Mouse (Mus musculus): ENCODE measurements around the gene St8sia1. TPM values are rescaled to one million over a fixed set of nuclear protein-coding genes. Genes with fewer than 3 reads are reported as not detected.
"Not testable (repeated sequence)": the region's sequence is repeated elsewhere in the genome, so short reads cannot be mapped to it uniquely, and the experiment has no call there.

St8sia1 gene
- 0.07 TPM in 1 of 2 replicates, not detected in the other for total RNA-seq (2015)
- 0.14 TPM in 1 of 2 replicates, not detected in the other for total RNA-seq (2017)

GRCm38 (mm10) chr6:142964076-142964530, at the start of gene St8sia1:
TSS of gene St8sia1 (minus strand) at chr6:142964452.
- no peak for ATAC-seq (replicated peaks; ENCODE audit: poor library complexity)

GRCm38 (mm10) chr6:143012513-143013215, 48.4 kb upstream of the St8sia1 start:
- ATAC-seq (replicated peaks; ENCODE audit: poor library complexity), result no peak

GRCm38 (mm10) chr6:143008865-143009264, 44.6 kb upstream of the St8sia1 start:
- no peak for ATAC-seq (replicated peaks; ENCODE audit: poor library complexity)

GRCm38 (mm10) chr6:143005209-143005608, 41.0 kb upstream of the St8sia1 start:
- not testable (repeated sequence) for ATAC-seq (replicated peaks; ENCODE audit: poor library complexity)

GRCm38 (mm10) chr6:143004801-143005200, 40.5 kb upstream of the St8sia1 start:
- ATAC-seq (replicated peaks; ENCODE audit: poor library complexity), result 0 out of 2 replicates have a peak, but pooled peaks have one; percentile 23

- no peak for ATAC-seq (replicated peaks; ENCODE audit: poor library complexity)
Measured at GRCm38 (mm10) chr6:142998221-142998999, 34.2 kb upstream of the St8sia1 start.

GRCm38 (mm10) chr6:142996887-142997286, 32.6 kb upstream of the St8sia1 start:
- ATAC-seq (replicated peaks; ENCODE audit: poor library complexity), result no peak

- ATAC-seq (replicated peaks; ENCODE audit: poor library complexity), result peak; percentile 74
Measured at GRCm38 (mm10) chr6:142995567-142995966, 31.3 kb upstream of the St8sia1 start.

- no peak for ATAC-seq (replicated peaks; ENCODE audit: poor library complexity)
Measured at GRCm38 (mm10) chr6:142994821-142995220, 30.6 kb upstream of the St8sia1 start.

GRCm38 (mm10) chr6:142993705-142994698, 29.8 kb upstream of the St8sia1 start:
- ATAC-seq (replicated peaks; ENCODE audit: poor library complexity), result peak; percentile 20; the same call in 1 of the 2 replicates

- no peak for ATAC-seq (replicated peaks; ENCODE audit: poor library complexity)
Measured at GRCm38 (mm10) chr6:142992971-142993370, 28.7 kb upstream of the St8sia1 start.

GRCm38 (mm10) chr6:142992099-142992498, 27.8 kb upstream of the St8sia1 start:
- ATAC-seq (replicated peaks; ENCODE audit: poor library complexity), result no peak

- no peak for ATAC-seq (replicated peaks; ENCODE audit: poor library complexity)
Measured at GRCm38 (mm10) chr6:142991391-142992059, 27.3 kb upstream of the St8sia1 start.

GRCm38 (mm10) chr6:142990516-142990915, 26.3 kb upstream of the St8sia1 start:
- ATAC-seq (replicated peaks; ENCODE audit: poor library complexity), result no peak

GRCm38 (mm10) chr6:142989495-142989894, 25.2 kb upstream of the St8sia1 start:
- ATAC-seq (replicated peaks; ENCODE audit: poor library complexity), result peak; percentile 79

GRCm38 (mm10) chr6:142988753-142989152, 24.5 kb upstream of the St8sia1 start:
- ATAC-seq (replicated peaks; ENCODE audit: poor library complexity), result peak; percentile 84

GRCm38 (mm10) chr6:142988231-142988630, 24.0 kb upstream of the St8sia1 start:
- ATAC-seq (replicated peaks; ENCODE audit: poor library complexity), result no peak

GRCm38 (mm10) chr6:142987616-142988015, 23.4 kb upstream of the St8sia1 start:
- no peak for ATAC-seq (replicated peaks; ENCODE audit: poor library complexity)

GRCm38 (mm10) chr6:142986706-142987105, 22.5 kb upstream of the St8sia1 start:
- not testable (repeated sequence) for ATAC-seq (replicated peaks; ENCODE audit: poor library complexity)
